Mouse (Mus musculus): ENCODE measurements around the gene H2-Eb2. TPM values are rescaled to one million over a fixed set of nuclear protein-coding genes. Genes with fewer than 3 reads are reported as not detected.

H2-Eb2 gene
- not detected in 2 replicates for polyA plus RNA-seq (2015; fragmentation: Nextera tagmentation; extraction: Ambion mirVana)

DNA sequence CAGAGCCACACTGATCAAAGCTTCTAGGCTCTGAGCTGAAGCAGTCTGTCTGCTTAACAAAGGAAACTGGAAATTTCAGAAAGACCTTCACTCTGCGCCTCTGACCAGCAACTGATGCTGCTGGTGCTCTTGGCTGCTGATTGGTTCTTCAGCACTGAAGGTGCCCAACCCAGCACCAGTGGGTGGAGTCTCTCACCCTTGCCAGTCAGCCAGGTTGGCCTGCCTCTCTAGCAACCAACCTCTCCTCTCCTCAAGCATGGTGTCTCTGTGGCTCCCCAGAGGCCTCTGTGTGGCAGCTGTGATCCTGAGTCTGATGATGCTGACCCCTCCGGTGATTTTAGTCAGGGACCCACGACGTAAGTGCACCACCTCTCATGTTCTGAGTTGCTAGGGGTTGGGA, at the start of gene H2-Eb2:
H2-Eb2 (plus strand) TSS at position 230 of the 400 bp plus-strand sequence.
- whole genome bisulfite sequencing (ENCODE audit: insufficient replicate concordance) = 49% methylated on average over 4 of the region's 4 CpGs
- H3K9ac ChIP-seq = no peak within 1 kb of the TSS
- DNase-seq (no peak), ATAC-seq (ENCODE audit: low read depth) (no peak)
- H3K27me3 ChIP-seq = no peaks in the 10 kb centered on the region
- no peaks in the 10 kb centered on the region for H3K4me1 ChIP-seq (replicated peaks)
- no peak within 1 kb of the TSS for H3K4me3 ChIP-seq (replicated peaks)
- no peaks in the 10 kb centered on the region for H3K9me3 ChIP-seq (replicated peaks)
- no peaks in the 10 kb centered on the region for H3K36me3 ChIP-seq
- no peak within 1 kb of the TSS for H3K27ac ChIP-seq
- no peak within 1 kb of the TSS for H3K4me2 ChIP-seq

DNA sequence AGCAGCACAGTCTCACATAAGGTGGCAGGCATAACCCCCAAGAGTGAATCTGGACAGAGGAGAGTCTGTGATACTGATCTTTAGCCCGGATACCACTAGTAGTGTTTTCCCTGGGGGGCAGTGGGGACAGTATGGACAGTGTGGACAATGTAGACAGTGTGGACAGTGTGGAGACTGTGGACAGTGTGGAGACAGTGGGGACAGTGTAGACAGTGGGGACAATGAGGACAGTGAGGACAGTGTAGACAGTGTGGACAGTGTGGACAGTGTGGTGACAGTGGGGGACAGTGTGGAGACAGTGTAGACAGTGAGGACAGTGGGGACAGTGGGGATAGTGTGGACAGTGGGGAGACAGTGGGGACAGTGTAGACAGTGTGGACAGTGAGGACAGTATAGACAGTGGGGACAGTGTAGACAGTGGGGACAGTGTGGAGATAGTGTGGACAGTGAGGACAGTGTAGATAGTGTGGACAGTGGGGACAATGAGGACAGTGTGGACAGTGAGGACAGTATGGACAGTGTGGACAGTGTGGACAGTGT, 44.9 kb upstream of the H2-Eb2 start:
- ATAC-seq (ENCODE audit: low read depth) = no peak
- no peak overlapping the region for H3K4me3 ChIP-seq (replicated peaks)
- 48% methylated on average over 1 of the region's 1 CpGs for WGBS (ENCODE audit: insufficient replicate concordance)

DNA sequence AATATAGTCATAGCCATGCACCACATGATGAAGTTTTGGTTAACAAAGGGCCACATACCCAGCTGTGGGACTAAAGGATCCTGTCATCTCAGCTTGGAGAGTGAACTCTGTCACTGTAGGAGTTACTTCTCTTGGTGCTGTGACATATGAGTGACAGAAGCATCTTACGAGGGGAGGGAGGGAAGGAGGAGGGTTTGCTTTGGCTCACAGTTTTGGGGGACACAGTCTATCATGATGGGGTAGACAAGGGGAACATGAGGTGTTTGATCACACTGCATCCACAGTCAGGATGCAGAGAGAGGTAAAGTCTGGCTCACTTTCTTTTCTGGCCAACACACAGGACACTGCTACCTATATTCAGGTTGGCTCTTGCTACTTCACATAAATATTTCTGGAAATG, 43.6 kb upstream of the H2-Eb2 start:
- ATAC-seq (ENCODE audit: low read depth) = no peak
- 52% methylated on average over 1 of the region's 1 CpGs for WGBS (ENCODE audit: insufficient replicate concordance)
- Histone ChIP-seq H3K4me1 (replicated peaks) (no peaks in the 10 kb centered on the region), H3K4me2 (no peak overlapping the region), H3K9ac (no peak overlapping the region), H3K36me3 (no peaks in the 10 kb centered on the region), H3K27me3 (0 out of 2 replicates have a peak, but pooled peaks cover 8% of the 10 kb centered on the region), H3K9me3 (replicated peaks) (no peaks in the 10 kb centered on the region), H3K4me3 (replicated peaks) (no peak overlapping the region), H3K27ac (no peak overlapping the region)
- no peak for DNase-seq

More for the DNA sequence above, 44.9 kb upstream of the H2-Eb2 start:
- Histone ChIP-seq H3K9me3 (replicated peaks) (no peaks in the 10 kb centered on the region), H3K4me1 (replicated peaks) (no peaks in the 10 kb centered on the region), H3K27me3 (0 out of 2 replicates have a peak, but pooled peaks cover 8% of the 10 kb centered on the region), H3K27ac (no peak overlapping the region), H3K4me2 (no peak overlapping the region), H3K9ac (no peak overlapping the region), H3K36me3 (no peaks in the 10 kb centered on the region)
- no peak for DNase-seq

DNA sequence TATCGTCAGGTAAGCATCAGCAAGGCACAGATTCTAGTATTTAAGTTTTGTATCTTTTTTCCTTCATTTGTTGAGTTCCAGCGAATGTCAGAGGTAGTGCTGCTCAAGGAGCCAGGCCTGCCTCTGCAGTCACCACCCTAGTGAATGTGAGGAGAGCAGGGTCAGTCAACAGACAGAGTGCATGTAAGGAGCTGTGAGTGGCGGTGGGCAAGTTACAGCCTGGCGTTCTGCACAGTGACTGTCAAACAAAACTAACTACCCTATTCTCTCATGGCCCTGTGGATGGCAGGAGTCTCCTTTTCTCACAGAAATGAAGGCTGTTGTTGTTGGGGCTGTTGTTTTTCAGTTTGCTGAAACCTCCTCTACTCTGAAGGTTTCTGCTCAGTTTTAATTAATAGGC, 40.1 kb upstream of the H2-Eb2 start:
- 59% methylated on average over 4 of the region's 4 CpGs for WGBS (ENCODE audit: insufficient replicate concordance)
- Histone ChIP-seq H3K4me2 (no peak overlapping the region), H3K4me3 (replicated peaks) (no peak overlapping the region), H3K36me3 (no peaks in the 10 kb centered on the region), H3K27ac (no peak overlapping the region), H3K9me3 (replicated peaks) (no peaks in the 10 kb centered on the region), H3K27me3 (0 out of 2 replicates have a peak, but pooled peaks cover 6% of the 10 kb centered on the region), H3K4me1 (replicated peaks) (no peaks in the 10 kb centered on the region), H3K9ac (no peak overlapping the region)
- DNase-seq (no peak), ATAC-seq (ENCODE audit: low read depth) (no peak)

DNA sequence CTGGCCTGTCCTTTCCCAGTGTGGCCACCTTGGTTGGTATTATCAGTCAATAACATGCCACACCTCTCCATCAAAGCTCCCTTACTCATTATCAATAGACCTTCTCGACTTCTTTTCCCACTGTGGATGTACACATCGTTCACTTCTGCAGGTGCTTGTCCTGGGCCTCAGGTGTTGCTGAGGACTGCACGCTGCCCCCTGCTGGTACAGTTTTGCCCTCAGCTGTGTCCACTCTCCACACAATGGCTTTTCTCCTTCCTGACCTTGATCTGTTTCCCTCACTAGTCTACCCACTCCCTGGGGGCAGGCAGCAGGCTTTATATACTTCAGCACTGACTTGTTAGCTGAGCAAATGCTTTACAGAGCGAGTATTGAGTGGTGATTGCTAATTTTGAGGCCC, 39.6 kb upstream of the H2-Eb2 start:
- Histone ChIP-seq H3K4me3 (replicated peaks) (no peak overlapping the region), H3K4me1 (replicated peaks) (no peaks in the 10 kb centered on the region), H3K4me2 (no peak overlapping the region), H3K27ac (no peak overlapping the region), H3K36me3 (no peaks in the 10 kb centered on the region), H3K27me3 (0 out of 2 replicates have a peak, but pooled peaks cover 2% of the 10 kb centered on the region), H3K9me3 (replicated peaks) (no peaks in the 10 kb centered on the region), H3K9ac (no peak overlapping the region)
- ATAC-seq (ENCODE audit: low read depth) = no peak
- 22% methylated on average over 4 of the region's 4 CpGs for WGBS (ENCODE audit: insufficient replicate concordance)
- no peak for DNase-seq

DNA sequence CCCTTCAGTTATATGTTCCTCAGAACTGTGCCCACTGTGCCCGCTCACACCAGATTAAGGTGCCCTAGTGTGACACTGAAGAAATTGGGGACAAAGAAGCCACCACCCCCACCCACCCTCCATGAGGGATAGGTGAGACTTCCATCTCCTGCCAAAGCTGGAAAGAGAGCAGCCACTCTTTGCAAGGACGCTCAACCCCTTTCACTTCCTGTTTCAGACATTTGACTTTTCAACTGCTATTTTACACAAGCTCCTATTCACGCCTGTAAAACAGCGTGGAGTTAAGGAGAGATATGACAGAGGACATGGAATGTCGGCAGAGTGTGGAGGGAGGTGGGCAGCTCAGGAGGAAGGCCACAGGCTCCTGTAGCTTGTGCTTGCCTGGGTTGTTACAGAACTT, 39.0 kb upstream of the H2-Eb2 start:
- Histone ChIP-seq H3K4me2 (no peak overlapping the region), H3K36me3 (no peaks in the 10 kb centered on the region), H3K9me3 (replicated peaks) (no peaks in the 10 kb centered on the region), H3K27ac (no peak overlapping the region), H3K4me1 (replicated peaks) (no peaks in the 10 kb centered on the region), H3K9ac (no peak overlapping the region), H3K27me3 (no peaks in the 10 kb centered on the region), H3K4me3 (replicated peaks) (no peak overlapping the region)
- 45% methylated on average over 5 of the region's 5 CpGs for WGBS (ENCODE audit: insufficient replicate concordance)
- no peak for DNase-seq
- ATAC-seq (ENCODE audit: low read depth) = no peak

DNA sequence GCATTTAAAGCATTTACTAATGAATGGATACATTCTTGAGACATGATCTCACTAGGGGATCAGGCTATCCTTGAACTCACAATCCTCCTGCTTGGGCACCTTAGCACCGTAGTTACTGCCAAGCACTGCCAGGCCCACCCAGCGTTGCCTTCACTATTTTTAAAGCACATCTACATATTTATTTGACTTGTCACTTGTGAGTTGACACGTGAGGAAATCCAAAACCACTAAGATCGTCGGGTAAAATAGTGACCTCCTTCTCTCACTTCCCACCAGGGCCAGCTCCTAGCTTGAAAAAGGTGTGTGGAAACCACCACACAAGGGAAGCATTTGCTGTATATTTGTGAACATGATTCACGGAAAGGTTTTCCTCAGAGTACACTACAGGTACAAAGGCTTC, 38.5 kb upstream of the H2-Eb2 start:
- Histone ChIP-seq H3K36me3 (no peaks in the 10 kb centered on the region), H3K9me3 (replicated peaks) (no peaks in the 10 kb centered on the region), H3K9ac (no peak overlapping the region), H3K4me1 (replicated peaks) (no peaks in the 10 kb centered on the region), H3K27ac (no peak overlapping the region), H3K4me3 (replicated peaks) (no peak overlapping the region), H3K27me3 (no peaks in the 10 kb centered on the region), H3K4me2 (no peak overlapping the region)
- no peak for ATAC-seq (ENCODE audit: low read depth)
- WGBS (ENCODE audit: insufficient replicate concordance) = 38% methylated on average over 6 of the region's 6 CpGs
- DNase-seq = no peak

DNA sequence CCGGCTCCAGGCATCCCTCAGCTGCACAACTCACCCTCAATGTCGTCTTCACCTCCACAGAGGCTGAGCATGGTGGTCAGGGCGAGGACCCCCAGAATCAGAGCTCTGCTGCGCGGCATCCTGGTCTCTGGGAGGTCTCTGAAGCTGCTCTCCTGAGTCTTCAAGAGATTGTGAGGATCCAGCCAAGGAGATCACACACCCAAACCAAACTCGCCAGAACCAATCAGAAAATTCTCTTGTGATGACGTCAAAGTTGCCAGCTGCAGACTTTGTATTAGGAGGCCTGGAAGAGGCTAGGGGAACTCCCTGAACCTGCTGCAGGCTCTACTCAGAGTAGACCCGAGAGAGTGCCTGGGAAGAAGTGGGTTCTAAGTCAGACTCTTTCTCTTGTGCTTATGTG, 37.8 kb upstream of the H2-Eb2 start, which contains the start of gene H2-Aa:
H2-Aa (minus strand) TSS at position 176 of the 400 bp plus-strand sequence.
- no peak within 1 kb of the TSS for H3K9ac ChIP-seq
- no peak within 1 kb of the TSS for H3K27ac ChIP-seq
- peak; percentile 43 for DNase-seq
- H3K4me3 ChIP-seq (replicated peaks) = no peak within 1 kb of the TSS
- no peaks in the 10 kb centered on the region for H3K27me3 ChIP-seq
- H3K4me1 ChIP-seq (replicated peaks) = no peaks in the 10 kb centered on the region
- no peak for ATAC-seq (ENCODE audit: low read depth)
- H3K36me3 ChIP-seq = no peaks in the 10 kb centered on the region
- H3K9me3 ChIP-seq (replicated peaks) = no peaks in the 10 kb centered on the region
- H3K4me2 ChIP-seq = no peak within 1 kb of the TSS
- 14% methylated on average over 8 of the region's 8 CpGs for WGBS (ENCODE audit: insufficient replicate concordance)

DNA sequence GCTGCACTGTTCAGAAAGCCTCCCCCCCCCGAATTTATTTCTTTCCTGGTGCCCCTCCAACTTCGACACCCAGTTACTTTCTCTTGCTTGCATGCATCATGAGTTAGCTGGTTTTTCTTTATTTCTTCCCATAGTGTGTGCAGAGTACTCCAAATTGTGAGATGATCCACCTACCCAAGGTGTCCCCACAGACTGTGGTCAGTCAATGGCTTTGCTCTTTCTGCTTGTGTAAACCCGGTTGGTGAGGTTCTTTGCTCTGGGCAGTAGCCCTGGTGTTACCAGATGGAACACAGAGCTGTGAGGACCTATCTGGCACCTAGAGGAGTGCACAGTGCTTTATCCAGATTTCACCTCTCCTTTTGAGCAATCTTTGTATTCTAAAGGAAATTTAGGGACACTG, 37.3 kb upstream of the H2-Eb2 start:
- Histone ChIP-seq H3K36me3 (no peaks in the 10 kb centered on the region), H3K9ac (no peak overlapping the region), H3K9me3 (replicated peaks) (no peaks in the 10 kb centered on the region), H3K4me3 (replicated peaks) (no peak overlapping the region), H3K27ac (no peak overlapping the region), H3K4me1 (replicated peaks) (no peaks in the 10 kb centered on the region), H3K27me3 (no peaks in the 10 kb centered on the region), H3K4me2 (no peak overlapping the region)
- 51% methylated on average over 3 of the region's 3 CpGs for WGBS (ENCODE audit: insufficient replicate concordance)
- DNase-seq (no peak), ATAC-seq (ENCODE audit: low read depth) (no peak)

DNA sequence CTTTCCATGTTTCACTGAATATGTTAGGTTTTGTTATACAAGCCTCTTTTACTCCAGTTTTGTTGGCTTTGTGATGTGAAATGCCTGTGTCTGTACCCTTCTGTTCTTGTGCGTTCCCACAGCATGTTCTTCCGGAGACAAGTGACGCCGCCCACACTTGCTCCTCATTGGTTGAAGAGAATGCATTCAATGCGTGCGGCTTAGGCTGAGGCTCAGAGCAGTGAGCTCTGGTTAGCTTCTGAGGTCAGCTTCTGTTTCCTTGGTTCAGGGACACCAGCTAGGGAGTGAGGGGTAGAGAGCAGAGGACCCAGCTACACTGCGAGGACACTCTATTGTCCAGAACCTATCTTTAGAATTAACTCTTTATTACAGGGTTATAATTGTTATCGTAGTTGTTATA, 33.9 kb upstream of the H2-Eb2 start:
- Histone ChIP-seq H3K4me2 (no peak overlapping the region), H3K9me3 (replicated peaks) (no peaks in the 10 kb centered on the region), H3K27me3 (no peaks in the 10 kb centered on the region), H3K4me3 (replicated peaks) (no peak overlapping the region), H3K9ac (no peak overlapping the region), H3K4me1 (replicated peaks) (no peaks in the 10 kb centered on the region), H3K36me3 (no peaks in the 10 kb centered on the region), H3K27ac (no peak overlapping the region)
- WGBS (ENCODE audit: insufficient replicate concordance) = 18% methylated on average over 8 of the region's 8 CpGs
- ATAC-seq (ENCODE audit: low read depth) (no peak), DNase-seq (peak; percentile 41)

DNA sequence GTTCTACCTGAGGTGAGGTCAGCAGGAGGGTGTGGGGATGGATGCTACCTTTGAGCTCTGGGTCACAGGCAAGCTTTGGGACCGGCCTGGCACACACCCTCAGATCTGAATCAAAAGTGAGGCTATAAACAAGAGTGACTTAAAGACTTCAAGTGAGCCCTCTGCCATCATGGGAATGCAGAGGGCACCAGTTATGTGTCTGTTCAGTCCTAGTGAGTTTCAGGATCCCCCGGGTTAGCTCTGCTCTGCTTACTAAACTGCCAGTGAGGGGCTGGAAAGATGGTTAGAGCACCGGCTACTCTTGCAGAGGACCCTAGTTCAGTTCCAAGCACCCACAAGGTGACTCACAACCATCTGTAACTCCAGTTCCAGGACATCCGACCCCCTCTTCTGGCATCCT, 32.9 kb upstream of the H2-Eb2 start:
- DNase-seq (no peak), ATAC-seq (ENCODE audit: low read depth) (no peak)
- 65% methylated on average over 4 of the region's 4 CpGs for WGBS (ENCODE audit: insufficient replicate concordance)
- Histone ChIP-seq H3K36me3 (no peaks in the 10 kb centered on the region), H3K9ac (no peak overlapping the region), H3K27me3 (0 out of 2 replicates have a peak, but pooled peaks cover under 1% of the 10 kb centered on the region), H3K27ac (no peak overlapping the region), H3K4me2 (no peak overlapping the region), H3K4me1 (replicated peaks) (no peaks in the 10 kb centered on the region), H3K4me3 (replicated peaks) (no peak overlapping the region), H3K9me3 (replicated peaks) (no peaks in the 10 kb centered on the region)

DNA sequence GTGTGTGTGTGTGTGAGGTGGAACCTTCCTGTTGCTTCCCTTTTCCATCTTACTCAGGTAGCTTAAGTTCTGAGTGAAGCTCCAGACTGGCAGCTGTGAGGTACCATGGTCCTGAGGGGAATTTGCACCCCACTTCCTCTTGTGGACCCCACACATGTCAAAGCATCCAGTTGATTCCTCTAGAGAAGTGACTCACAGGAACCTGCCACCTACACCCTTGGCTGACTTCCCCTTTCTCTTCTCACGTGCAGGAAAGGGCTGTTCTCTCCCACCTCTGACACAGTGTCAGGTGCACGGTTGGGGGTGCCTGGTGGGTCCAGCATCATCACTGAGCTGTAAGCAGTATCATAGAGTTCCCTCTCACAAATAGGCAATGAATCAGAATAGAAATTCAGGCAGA, 31.9 kb upstream of the H2-Eb2 start:
- no peaks in the 10 kb centered on the region for H3K9me3 ChIP-seq (replicated peaks)
- H3K36me3 ChIP-seq = no peaks in the 10 kb centered on the region
- ATAC-seq (ENCODE audit: low read depth) (no peak), DNase-seq (no peak)
- WGBS (ENCODE audit: insufficient replicate concordance) = 19% methylated on average over 2 of the region's 2 CpGs
- H3K27me3 ChIP-seq = 0 out of 2 replicates have a peak, but pooled peaks cover 6% of the 10 kb centered on the region
- no peak overlapping the region for H3K9ac ChIP-seq
- H3K4me1 ChIP-seq (replicated peaks) = no peaks in the 10 kb centered on the region
- no peak overlapping the region for H3K27ac ChIP-seq
- H3K4me3 ChIP-seq (replicated peaks) = no peak overlapping the region
- no peak overlapping the region for H3K4me2 ChIP-seq

Data from liver, embryonic 13.5 days (tissue).